Mouse (Mus musculus) ES-CJ7 (cell line): ENCODE data around the gene Ddx39b.

Experiments
- DNase-seq: peaks from one replicate; pipeline ENCODE4 v3.0.0; 2011; ENCODE audit warnings: low read depth, low spot score

Ddx39b gene

DNA sequence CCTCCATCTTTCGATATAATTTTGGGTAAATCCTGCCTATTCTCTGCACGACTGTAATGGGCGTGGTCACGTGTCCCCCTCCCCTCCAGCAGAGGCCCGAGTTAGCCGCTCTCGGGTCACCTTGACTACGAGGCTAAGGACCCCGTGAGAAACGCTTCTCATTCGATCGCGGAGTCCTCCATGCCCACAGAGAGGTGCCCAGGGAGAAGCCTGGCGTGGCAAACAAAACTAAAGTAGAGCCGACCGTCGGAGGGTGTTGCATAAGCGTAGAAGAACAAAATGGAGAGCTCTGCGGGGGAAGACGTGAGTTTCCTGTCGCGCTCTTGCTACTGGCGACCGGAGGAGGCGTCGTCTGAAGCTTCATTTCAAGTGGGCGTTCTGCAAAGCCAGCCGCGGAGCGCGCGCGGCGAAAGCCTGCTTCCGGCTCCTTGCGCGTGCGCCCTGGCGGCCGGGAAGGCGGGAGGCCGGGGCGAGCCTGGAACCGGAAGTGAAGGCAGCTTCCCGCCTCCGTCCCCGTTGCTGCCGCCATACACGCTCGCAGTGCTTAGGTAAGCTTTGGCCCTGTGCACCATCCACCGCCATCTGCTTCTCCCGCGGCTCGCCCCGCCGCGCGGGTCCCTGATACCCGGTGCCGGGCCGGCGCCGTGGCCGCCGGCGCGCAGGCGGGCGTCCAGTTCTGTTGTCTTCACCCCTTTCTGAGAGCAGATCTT lies at the start of gene Ddx39b:
Ddx39b (plus strand) TSS at position 442 of the 710 bp plus-strand sequence.
- DNase-seq: peak; percentile 97

DNA sequence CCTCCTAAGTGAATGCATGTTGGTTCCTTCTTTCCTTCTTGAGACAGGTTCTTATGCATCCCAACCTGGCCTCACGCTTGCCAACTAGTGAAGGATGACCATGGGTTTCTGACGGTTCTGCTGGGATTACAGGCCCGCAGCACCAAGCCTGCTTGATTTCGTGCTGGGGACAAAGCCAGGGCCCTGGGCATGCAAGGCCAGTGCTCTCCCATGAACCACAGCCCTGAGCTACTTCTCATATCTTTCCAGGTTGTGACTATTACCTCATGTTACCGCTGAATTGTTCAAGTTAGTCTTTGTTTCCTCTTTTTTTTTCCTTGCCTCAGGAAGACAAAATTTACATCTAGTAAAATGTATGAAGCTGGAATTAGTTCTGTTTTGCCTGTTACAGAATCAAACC lies 48.6 kb upstream of the Ddx39b start:
- no peak for DNase-seq

DNA sequence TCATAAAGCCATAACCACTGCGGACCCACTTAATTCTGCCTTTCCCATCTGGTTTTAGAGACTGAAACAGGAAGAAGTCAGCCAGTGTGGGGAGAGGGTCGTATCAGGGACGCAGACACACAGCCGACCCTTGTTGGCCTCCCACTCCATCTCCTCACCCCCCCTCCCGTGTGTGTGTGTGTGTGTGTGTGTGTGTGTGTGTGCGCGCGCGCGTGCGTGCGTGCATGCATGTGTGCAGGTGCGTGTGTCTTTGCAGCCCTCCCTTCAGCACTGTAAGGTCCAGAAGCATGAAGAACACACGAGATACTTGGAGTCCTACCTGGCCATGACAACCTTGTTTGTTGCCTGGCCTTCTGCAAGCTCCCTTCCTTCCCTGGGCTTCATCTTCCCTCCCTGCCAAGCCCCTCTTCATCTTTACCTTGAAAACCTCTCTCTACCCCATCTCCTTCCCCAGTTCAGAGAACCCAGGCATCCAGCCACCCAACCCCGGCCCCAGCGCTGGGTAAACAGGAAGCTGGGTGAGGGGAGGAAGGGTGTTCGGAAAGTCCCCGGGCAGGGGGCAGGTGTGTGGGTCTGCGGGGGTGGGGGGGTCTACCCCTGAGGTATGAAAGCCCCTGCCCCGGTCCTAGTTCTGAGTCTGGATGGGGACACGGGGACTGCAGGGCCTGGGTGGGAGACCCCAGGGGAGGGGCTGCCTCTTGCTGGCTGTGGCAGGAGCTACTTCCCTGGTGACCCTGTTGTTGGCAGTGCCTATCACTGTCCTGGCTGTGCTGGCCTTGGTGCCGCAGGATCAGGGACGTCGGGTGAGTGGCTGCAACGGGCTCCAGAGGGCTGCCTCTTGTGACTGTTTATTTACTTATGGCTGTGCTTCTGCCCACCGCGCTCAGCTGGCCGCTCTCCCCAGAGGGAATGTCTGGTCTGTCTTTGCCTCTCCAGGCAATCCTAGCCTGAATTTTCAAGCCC lies 47.4 kb upstream of the Ddx39b start, which contains the start of gene Ltb:
Ltb (plus strand) TSS at position 559 of the 963 bp plus-strand sequence.
- DNase-seq: no peak

DNA sequence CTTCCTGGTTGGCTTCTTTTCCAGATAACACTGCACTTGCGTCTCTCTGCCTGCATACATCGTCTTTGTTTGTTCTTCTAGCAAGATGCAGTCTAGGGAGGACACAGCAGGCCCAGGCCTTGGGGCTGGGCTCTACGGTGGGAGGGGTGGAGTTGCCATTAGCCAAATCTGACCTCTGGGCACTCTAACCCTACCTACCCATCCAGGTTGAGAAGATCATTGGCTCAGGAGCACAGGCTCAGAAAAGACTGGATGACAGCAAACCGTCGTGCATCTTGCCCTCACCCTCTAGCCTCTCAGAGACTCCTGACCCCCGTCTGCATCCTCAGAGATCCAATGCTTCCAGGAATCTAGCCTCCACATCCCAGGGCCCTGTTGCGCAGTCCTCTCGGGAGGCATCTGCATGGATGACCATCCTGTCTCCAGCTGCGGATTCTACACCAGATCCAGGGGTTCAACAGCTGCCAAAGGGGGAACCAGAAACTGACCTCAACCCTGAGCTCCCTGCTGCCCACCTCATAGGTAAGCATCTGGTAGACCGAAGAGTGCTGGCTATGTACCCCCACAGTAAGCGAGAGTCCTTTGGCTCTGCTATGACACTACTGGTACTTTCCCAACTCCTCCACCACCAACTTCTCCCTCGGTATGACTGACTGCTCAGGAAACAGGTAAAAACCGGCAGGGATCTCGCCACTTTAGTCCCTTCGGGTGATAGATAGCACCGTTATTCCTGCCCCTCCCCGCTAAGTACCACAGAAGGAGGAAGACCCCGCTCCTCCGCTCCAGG lies 46.5 kb upstream of the Ddx39b start:
- no peak for DNase-seq

DNA sequence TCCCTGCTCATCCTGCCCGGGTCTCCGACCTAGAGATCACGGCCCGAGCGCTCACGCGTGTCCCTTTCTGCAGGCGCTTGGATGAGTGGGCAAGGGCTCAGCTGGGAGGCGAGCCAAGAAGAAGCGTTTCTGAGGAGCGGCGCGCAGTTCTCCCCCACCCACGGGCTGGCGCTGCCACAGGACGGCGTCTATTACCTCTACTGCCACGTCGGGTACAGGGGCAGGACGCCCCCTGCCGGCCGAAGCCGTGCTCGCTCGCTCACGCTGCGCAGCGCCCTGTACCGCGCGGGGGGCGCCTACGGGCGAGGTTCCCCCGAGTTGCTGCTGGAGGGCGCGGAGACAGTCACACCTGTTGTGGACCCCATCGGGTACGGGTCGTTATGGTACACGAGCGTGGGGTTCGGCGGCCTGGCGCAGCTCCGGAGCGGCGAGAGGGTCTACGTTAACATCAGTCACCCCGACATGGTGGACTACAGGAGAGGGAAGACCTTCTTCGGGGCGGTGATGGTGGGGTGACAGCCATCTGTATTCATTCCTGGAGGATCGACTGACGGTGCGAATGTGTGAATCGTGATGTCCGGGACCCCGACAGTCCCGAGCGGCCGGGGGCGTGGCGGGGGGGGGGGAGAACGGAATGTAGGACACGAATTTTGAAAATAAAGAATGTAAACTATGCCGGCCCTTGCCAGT lies 45.8 kb upstream of the Ddx39b start:
- DNase-seq: peak; percentile 69

DNA sequence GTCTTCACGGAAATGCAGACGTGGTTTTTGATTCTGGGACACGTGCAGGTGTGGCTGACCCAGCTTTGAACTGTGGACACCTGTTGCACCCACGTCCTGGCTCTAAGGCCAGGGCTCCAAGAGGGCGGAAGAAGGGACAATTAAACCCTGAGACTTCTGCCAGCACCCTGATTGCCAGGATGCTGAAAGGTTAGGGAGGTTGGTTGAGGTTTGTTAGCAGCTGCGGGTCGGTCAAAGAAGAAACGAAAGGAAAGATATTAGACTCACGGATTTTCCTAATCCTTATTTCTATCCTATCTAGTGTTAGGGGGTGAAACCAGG lies 45.3 kb upstream of the Ddx39b start:
- DNase-seq: no peak

DNA sequence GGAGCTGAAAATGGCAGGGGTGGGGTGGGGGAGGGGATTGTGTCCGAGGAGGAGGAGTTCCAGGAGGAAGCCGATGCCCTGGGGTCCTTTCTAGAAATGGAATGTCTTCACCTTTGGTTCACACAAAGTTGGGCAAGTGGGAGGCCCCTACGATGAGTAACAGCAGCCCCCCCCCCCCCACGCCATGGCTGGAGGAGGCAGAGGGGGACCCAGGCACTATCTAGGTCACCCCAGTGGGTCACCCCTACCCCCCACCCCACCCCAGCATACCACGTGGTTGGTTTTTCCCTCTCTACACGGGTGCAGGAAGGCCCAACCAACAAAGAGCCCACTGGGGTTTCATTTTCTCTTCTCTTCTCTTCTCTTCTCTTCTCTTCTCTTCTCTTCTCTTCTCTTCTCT lies 44.4 kb upstream of the Ddx39b start:
- no peak for DNase-seq

DNA sequence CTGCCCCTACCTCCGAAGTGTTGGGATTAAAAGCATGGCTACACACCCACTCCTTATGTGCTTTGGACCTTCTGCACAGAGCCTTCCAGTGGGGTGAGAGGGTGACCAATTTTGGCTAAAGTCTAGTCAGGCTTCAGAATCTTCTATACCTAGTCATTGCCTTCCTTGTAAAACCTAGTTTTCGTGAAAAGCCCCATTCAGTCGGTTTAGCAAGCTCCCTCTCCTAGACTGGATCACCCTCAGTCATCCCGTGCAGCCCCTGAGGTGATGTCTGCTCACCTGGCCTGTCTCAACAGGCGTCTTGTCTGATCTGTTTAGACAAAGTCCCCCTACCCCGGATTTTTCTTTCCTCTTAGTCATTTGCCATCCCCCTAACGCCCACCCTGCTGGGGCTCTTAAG lies 43.5 kb upstream of the Ddx39b start:
- DNase-seq: no peak

DNA sequence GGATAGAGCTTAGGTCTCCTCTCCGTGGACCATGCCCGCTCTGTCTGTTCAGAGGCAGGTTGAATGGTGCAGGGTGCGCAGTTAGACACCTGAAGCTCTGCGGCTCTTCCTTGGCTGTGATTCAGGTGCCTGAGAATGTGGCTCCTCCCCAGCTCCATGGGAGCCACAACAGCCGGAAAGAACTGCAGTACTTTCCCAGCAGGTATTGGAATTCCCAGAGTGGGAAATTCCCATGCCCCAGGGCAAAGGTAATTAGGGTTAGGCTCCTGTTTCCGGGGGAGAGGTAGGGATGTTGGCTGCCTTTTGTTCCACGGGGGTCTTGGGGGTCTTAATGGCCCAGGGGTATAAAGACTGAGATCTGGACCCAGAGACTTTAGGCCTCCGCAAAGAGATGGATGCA lies 42.6 kb upstream of the Ddx39b start:
- DNase-seq: peak; percentile 65

DNA sequence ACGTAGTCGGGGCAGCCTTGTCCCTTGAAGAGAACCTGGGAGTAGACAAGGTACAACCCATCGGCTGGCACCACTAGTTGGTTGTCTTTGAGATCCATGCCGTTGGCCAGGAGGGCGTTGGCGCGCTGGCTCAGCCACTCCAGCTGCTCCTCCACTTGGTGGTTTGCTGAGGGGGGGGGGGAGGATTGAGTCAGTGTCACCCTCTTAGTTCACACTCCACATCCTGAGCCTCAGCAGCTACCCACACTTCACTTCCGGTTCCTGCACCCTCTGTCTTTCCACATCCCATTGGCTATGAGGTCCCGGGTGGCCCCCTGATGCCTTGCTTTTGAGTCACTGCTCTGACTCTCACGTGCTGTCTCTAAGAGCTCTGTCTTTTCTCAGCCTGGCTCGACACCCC lies 41.1 kb upstream of the Ddx39b start:
- no peak for DNase-seq

DNA sequence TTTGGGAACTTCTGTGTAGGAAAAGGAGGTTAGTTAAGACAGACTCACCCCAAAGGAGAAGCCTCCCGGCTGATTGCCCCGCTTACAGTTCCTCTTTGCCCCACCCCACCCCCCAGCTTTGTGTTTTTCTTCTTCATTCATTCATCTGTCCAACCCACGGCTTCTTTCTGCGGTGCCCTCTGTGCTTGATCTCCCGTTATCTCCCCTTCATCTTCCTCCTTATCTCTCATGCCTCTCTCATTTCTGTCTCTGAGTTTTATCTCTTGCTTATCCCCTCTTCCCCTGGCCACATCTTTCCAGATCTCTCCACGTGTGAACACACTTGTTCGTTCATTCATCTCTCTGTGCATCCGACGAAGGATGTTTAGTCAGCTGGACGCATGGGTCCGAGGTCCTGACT lies 40.4 kb upstream of the Ddx39b start:
- no peak for DNase-seq

DNA sequence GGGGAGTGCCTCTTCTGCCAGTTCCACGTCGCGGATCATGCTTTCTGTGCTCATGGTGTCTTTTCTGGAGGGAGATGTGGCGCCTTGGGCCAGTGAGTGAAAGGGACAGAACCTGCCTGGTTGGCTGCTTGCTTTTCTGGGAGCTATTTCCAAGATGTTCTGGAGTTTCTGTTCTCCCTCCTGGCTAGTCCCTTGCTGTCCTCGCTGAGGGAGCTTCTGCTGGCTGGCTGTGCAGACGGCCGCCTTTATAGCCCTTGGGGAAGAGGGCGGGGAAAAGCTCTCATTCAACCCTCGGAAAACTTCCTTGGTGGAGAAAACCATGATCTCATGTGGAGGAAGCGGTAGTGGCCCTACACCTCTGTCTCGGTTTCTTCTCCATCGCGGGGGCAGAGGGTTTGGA lies 39.8 kb upstream of the Ddx39b start, which contains the start of gene Tnf:
Tnf (minus strand) TSS at position 221 of the 400 bp plus-strand sequence.
- no peak for DNase-seq

DNA sequence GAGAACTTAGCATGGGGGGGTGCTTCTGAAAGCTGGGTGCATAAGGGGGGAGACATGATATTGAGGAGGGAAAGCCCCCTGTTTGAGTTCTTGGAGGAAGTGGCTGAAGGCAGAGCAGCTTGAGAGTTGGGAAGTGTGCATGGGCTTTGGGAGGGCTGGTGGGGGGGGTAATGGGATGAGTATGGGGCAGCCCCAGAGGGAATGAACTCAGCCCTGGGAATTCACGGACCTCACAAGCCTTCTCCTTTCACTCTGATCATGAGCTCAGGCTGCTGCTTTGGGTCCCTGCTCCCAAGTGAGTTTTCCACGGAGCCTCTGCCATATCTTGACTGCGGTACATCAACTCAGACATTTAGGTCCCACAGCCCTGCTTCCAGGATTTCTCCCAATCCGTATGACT lies 39.1 kb upstream of the Ddx39b start:
- DNase-seq: no peak

DNA sequence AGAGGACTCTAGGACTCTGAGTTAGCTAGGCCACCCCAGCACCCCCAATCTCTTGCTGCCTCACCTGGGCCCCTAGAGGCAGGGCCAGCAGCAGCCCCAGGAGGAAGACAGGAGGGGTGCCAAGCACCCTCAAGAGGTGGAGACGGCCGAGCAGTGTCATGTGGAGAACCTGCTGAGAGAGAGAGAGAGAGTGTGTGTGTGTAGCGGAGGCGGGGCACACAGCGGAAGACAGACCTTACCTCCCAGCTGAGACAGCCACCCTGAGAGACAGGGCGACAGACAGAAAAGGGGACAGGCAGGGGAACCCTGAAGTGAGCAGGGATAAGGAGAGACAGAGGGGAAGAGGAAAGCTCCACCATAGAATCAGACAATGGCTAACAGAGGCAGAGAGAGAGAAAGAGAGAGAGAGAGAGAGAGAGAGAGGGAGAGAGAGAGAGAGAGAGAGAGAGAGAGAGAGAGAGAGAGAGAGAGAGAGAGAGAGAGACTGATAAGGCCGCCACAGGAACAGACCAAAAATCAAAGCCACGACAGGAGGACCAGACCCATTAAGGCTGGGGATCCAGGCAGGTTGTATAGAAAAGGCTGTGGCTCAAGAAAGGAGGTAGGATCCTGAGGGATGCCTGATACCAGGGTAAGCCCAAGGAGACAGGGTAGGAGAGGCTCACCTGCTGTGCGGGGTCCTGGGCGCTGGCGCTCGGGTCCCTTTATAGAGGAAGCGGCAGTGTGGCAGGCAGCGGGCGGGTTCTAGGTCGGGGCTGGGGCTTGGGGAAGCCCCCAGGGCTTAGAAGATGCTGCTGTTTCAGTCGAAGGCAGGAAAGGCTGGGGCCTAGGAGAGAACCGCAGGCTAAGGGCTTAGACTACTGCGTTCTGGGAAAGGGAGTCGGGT lies 36.8 kb upstream of the Ddx39b start, which contains the start of gene Lta:
Lta (minus strand) TSS at position 858 of the 886 bp plus-strand sequence.
- DNase-seq: no peak

DNA sequence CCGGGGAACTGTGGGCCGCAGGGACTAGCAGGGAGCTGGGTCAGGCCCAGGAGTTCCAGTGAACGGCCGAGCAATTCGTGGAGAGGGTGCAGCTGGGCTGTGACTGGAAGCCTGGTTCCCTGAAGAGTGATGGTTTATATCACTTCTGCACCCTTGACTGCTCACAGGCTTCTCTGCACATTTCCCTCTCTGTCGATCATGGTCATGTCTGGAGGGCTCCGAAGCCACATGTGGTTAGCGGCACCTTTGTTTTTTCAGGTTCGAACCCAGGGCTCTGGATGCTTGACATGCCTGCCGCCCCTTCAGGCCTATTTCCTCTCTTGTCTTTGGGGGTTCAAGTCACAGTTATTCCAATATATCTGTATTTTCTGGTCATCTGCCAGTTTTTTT lies 36.2 kb upstream of the Ddx39b start:
- DNase-seq: no peak

DNA sequence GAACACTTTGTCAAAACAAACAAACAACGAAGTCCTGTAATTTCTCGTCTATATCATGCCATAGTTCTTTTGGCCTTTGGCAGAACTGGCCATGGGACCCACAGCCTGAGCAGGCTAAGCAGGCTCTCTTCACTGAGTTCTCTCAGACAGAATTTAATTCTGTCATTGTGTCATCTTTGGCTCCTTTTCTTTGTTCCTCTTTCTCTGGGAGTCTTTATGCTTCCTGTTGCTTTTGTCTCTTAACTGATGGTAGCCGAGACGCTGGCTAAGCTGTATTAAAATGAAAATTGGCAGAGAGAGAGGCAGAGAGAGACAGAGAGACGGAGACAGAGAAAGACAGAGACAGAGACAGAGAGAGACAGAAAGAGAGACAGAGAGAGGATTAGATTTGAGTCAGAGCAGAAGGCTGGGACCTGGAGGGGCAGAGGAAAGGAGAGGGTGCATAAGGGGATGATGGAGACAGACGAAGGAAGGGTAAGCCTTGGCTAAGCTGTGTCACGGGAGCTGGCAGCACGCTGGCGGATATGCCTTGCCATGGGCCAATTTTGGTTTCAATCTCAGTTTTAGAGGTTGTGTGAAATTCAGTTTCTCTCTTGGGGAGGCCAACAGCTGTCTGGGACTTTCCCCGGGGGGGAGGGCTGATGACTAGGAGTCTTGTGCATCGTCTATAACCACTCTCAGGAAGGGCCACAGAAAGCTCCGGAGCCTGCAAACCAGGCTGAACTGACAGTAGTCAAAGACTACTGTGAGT lies 31.6 kb upstream of the Ddx39b start:
- DNase-seq: no peak

DNA sequence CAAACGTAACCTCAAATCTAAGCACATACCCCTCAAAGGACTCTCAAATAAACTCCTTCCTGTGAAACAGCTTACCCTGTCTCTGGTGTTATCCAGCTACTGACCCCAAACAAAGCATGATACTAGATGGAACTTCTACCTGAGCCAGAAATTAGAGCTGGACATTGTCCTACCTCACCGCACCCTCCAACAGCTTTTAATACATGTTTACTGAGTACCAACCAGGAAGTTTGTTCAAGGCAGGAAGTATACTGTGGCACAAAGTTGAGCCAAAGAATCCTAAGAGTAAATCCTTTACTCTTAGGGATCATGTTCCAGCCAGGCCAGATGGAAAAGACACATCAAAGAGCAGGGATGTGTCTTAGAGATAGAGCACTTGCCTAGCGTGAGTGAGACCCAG lies 31.0 kb upstream of the Ddx39b start:
- DNase-seq: no peak

DNA sequence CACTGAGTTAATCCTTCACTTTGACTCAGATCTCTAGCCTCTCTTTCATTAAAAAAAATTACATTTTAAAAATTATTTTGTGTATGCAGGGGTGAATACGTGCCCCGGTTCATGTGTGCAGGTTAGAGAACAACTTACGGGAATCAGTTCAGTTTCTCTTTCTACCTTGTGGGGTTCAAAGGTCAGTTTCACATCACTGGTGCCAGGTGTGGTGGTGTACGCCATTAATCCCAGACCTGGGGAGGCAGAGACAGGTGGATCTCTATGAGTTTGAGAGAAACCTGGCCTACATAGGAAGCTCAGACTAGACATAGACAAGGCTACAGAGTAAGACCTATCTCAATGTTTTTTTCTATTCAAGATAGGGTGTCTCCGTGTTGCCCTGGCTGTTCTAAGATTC lies 28.5 kb upstream of the Ddx39b start:
- DNase-seq: no peak

DNA sequence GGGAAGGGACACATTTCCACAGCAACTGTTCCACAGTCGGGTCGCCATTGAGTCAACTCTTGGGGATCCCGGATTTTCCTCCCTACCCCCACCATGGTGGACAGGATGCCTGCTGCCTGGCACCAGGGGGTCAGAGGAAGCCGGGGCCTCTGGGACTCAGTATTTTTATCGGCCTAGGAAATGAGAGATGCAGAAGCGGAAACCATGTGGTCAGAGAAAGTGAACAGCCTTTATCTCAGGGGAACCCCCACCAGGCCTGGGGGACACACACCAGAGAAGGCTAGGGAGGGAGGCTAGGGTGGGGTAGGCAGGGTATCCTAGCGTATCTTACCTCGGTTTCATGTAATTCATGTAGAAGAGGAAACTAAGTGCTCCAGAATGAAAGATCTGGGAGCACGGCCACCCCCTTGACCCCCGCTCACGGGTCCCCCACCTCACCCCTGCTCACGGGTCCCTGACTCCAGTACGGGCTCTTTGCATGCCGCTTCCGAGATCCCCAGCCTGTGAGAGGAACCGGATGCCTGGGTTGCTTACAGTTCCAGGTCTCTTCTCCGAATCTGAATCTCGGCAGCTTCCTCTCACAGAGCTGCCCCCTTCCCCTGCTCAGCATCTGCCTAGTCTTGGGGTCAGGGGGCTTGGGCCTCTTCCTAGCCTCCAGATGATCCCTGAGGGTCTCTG lies 22.9 kb upstream of the Ddx39b start:
- no peak for DNase-seq
